Mouse (Mus musculus) thymus, postnatal 25 days (tissue): Measurements from ENCODE around the gene Tfap2a.

Experiments used
- DNase-seq: peaks from one replicate; pipeline ENCODE4 v3.0.0; 2022

Tfap2a gene

GRCm38 (mm10) chr13:40711661-40712525, 26.3 kb downstream of the Tfap2a start:
- DNase-seq = no peak

GRCm38 (mm10) chr13:40710062-40710342, 28.2 kb downstream of the Tfap2a start:
- DNase-seq = no peak

GRCm38 (mm10) chr13:40709321-40710061, 28.7 kb downstream of the Tfap2a start:
- no peak for DNase-seq

- no peak for DNase-seq
Observed at GRCm38 (mm10) chr13:40708913-40709312, 29.3 kb downstream of the Tfap2a start.

- DNase-seq = no peak
Observed at GRCm38 (mm10) chr13:40708271-40708670, 29.9 kb downstream of the Tfap2a start.

GRCm38 (mm10) chr13:40707646-40708045, 30.5 kb downstream of the Tfap2a start:
- no peak for DNase-seq

- DNase-seq = no peak
Observed at GRCm38 (mm10) chr13:40706612-40707011, 31.6 kb downstream of the Tfap2a start.

GRCm38 (mm10) chr13:40705821-40706425, 32.3 kb downstream of the Tfap2a start:
- no peak for DNase-seq

- DNase-seq = no peak
Observed at GRCm38 (mm10) chr13:40704864-40705455, 33.2 kb downstream of the Tfap2a start.

- no peak for DNase-seq
Observed at GRCm38 (mm10) chr13:40703982-40704501, 34.1 kb downstream of the Tfap2a start.

GRCm38 (mm10) chr13:40703123-40703797, 34.9 kb downstream of the Tfap2a start:
- DNase-seq = no peak

GRCm38 (mm10) chr13:40702361-40703122, 35.6 kb downstream of the Tfap2a start:
- DNase-seq = no peak

GRCm38 (mm10) chr13:40701691-40702090, 36.5 kb downstream of the Tfap2a start:
- DNase-seq = no peak

- DNase-seq = no peak
Observed at GRCm38 (mm10) chr13:40685790-40686189, 52.4 kb downstream of the Tfap2a start.

GRCm38 (mm10) chr13:40676730-40677129, 61.4 kb downstream of the Tfap2a start:
- no peak for DNase-seq
